Mouse (Mus musculus): Measurements from ENCODE around the gene Casq2.

Gene Casq2

GRCm38 (mm10) chr3:102135389-102136113 lies 49.3 kb downstream of the Casq2 start:
- DNase-seq (ENCODE audit: low spot score in 2 of 2): no peak

- no peak for DNase-seq (ENCODE audit: low spot score in 2 of 2)
Observed at GRCm38 (mm10) chr3:102137158-102137557, 50.9 kb downstream of the Casq2 start.

- DNase-seq (ENCODE audit: low spot score in 2 of 2): no peak
Observed at GRCm38 (mm10) chr3:102138899-102139298, 52.7 kb downstream of the Casq2 start.

GRCm38 (mm10) chr3:102140606-102141005 lies 54.4 kb downstream of the Casq2 start:
- DNase-seq (ENCODE audit: low spot score in 2 of 2): no peak

GRCm38 (mm10) chr3:102141451-102141850 lies 55.2 kb downstream of the Casq2 start:
- no peak for DNase-seq (ENCODE audit: low spot score in 2 of 2)

- DNase-seq (ENCODE audit: low spot score in 2 of 2): no peak
Observed at GRCm38 (mm10) chr3:102141893-102142292, 55.7 kb downstream of the Casq2 start.

GRCm38 (mm10) chr3:102142947-102143346 lies 56.7 kb downstream of the Casq2 start:
- DNase-seq (ENCODE audit: low spot score in 2 of 2): no peak

GRCm38 (mm10) chr3:102143536-102143935 lies 57.3 kb downstream of the Casq2 start:
- DNase-seq (ENCODE audit: low spot score in 2 of 2): peak in 1 of 2 experiments; percentile 56

- DNase-seq (ENCODE audit: low spot score in 2 of 2): peak in 1 of 2 experiments; percentile 49
Observed at GRCm38 (mm10) chr3:102144401-102144800, 58.2 kb downstream of the Casq2 start.

GRCm38 (mm10) chr3:102145645-102146386 lies 59.6 kb downstream of the Casq2 start:
- DNase-seq (ENCODE audit: low spot score in 2 of 2): no peak

GRCm38 (mm10) chr3:102146428-102146827 lies 60.2 kb downstream of the Casq2 start:
- DNase-seq (ENCODE audit: low spot score in 2 of 2): no peak

GRCm38 (mm10) chr3:102147189-102147588 lies 61.0 kb downstream of the Casq2 start:
- DNase-seq (ENCODE audit: low spot score in 2 of 2): no peak

- no peak for DNase-seq (ENCODE audit: low spot score in 2 of 2)
Observed at GRCm38 (mm10) chr3:102149941-102150340, 63.7 kb downstream of the Casq2 start.

GRCm38 (mm10) chr3:102151850-102152249 lies 65.6 kb downstream of the Casq2 start:
- DNase-seq (ENCODE audit: low spot score in 2 of 2): no peak

GRCm38 (mm10) chr3:102152471-102152870 lies 66.3 kb downstream of the Casq2 start:
- DNase-seq (ENCODE audit: low spot score in 2 of 2): no peak

GRCm38 (mm10) chr3:102152872-102153271 lies 66.7 kb downstream of the Casq2 start:
- no peak for DNase-seq (ENCODE audit: low spot score in 2 of 2)

- no peak for DNase-seq (ENCODE audit: low spot score in 2 of 2)
Observed at GRCm38 (mm10) chr3:102154107-102154506, 67.9 kb downstream of the Casq2 start.

- no peak for DNase-seq (ENCODE audit: low spot score in 2 of 2)
Observed at GRCm38 (mm10) chr3:102156737-102157136, 70.5 kb downstream of the Casq2 start.

- no peak for DNase-seq (ENCODE audit: low spot score in 2 of 2)
Observed at GRCm38 (mm10) chr3:102157652-102158051, 71.4 kb downstream of the Casq2 start.

- DNase-seq (ENCODE audit: low spot score in 2 of 2): no peak
Observed at GRCm38 (mm10) chr3:102158759-102159422, 72.7 kb downstream of the Casq2 start.

GRCm38 (mm10) chr3:102159423-102160325 lies 73.5 kb downstream of the Casq2 start:
- DNase-seq (ENCODE audit: low spot score in 2 of 2): no peak
